Mouse (Mus musculus) layer of hippocampus, adult 9-11 months (tissue): ENCODE measurements around the gene Cox5b.

Experiments
- DNase-seq: peaks from one replicate; pipeline ENCODE4 v3.0.0; 2022

Cox5b gene

DNA sequence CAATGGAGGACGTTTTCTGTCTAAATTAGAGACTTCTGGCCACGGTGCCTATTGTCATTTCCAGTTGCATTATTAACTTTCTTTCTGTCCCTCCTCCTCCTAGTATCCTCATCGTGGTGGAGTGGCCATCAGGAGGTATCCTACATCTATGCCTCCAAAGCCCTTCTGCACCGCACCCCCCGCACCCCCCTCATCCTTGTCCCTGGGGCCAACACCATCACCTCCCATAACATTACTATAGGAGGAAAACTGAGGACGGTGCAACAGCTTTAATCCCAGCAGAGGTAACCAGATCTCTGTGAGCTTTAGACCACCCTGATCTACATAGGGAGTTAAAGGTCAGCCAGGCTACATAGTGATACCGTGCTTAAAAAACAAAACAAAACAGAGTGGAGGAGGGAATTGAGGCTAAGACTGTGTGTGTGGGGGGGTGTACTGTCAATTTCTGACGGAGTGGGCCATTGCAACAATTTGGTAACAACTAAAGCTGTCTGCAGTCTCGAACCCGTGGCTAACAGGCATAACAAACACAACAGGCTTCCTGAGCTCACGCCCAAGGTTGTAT lies 496 bp upstream of the Cox5b start:
- DNase-seq = no peak

DNA sequence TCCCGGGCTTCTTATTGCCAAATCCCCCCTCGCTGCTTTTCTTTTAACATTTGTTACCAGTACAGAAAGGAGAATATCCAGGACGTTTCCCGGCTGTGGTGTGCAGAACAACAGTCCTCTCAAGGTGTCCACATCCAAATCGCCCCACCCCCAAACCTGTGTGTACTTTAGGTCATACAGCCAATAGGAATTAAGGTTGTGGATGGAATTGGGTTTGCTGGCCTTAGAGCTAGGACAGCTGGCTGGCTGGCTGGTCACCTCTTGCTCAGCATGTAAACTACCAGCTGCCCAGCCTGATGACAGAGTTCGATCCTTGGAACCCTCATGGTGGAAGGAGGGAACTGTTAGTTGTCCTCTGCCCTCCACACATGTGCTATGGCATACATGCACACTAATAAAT lies 3.6 kb downstream of the Cox5b start:
- DNase-seq = no peak

DNA sequence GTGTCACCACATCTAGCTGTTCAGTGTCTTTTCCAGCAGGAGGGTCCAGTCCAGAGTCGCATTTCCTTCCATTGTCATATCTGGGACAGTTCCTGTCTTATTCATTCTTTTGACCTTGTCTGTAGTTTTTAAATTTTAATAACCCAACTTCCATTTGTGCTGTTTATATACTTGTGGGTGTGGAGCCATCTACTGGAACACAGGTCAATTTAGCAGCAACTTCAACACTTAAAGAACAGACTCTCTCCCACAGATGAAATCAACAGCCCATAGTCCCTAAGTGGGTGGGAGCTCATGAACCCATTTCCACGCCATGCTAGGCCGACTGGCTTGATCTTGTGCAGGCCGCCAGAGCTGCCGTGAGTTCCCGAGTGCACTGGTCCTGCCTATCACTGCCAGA lies 5.2 kb downstream of the Cox5b start:
- no peak for DNase-seq

DNA sequence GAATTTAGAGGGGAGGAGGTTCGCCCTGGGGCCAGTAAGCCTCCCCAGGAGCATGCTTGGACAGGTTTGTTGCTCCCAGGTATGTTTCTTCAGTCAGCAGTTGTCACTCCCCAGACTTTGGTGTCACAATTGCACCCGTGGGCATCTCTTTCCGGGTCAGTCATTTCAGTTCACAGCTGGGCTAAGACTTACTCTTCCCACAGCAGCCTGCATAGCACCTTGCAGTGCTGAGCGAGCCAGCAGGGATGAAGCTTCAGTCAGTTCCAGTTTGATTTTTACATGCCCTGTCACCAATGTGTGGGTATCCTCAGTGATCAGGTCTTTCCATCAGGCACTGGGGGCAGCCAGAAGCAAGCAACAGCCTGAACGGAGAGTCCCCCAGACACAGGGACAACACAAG lies 5.8 kb downstream of the Cox5b start:
- DNase-seq = no peak

DNA sequence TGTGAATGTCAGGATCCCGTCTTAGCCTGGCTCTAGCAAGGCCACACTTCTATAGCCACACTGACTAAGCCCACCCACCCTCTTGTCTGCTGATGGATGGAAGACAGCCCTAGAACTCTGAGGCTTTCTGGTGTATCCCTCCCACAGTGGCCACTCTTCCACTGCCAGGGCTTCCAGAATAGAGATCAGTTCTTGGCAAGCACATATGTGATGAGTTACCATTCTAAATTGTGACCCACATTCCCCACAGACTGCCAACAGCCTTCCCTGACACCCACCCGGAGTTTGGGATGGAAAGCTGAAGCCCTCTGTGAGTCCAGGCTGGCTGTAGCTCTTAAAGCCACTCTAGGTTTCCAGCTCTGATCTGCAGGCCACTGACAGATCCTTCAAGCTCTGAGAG lies 15.9 kb downstream of the Cox5b start:
- DNase-seq = no peak

DNA sequence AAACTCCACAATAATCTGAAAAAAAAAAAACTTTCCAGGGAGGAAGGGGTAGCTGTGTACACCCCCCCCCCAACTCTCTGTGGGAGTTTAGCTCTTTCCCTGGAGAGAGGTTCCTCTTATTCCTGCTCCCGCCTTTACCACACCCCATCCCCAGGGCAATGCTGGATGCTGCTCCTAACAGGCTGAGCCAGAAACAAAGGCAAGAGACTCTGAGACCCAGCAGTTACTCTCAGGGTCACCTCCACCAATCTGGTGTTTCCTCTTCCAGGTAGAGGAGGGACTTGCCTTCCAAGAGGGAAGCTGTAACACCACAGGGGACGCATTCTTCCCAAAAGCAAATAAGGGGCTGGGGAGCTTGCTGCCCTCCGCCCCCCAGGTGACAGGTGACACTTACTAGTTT lies 16.5 kb downstream of the Cox5b start:
- no peak for DNase-seq

DNA sequence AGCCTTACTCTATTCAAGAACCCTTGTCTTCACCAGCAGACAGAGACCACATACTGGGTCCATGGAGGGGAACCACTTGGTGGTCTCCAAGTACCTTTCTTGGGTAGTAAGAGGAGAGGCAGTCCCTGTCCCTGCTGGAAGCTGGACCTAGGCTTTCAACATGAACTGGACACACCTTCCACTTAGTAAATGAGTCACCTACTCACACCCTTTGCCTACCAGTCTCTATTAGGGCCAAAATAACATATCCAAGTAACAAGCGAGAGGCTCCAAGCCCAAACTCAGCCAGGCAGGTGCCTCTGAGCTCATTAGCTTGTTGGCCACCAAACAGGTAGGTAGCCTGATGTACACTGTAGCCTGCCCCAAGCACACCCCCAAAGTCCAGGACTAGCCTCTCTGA lies 17.4 kb downstream of the Cox5b start:
- no peak for DNase-seq

DNA sequence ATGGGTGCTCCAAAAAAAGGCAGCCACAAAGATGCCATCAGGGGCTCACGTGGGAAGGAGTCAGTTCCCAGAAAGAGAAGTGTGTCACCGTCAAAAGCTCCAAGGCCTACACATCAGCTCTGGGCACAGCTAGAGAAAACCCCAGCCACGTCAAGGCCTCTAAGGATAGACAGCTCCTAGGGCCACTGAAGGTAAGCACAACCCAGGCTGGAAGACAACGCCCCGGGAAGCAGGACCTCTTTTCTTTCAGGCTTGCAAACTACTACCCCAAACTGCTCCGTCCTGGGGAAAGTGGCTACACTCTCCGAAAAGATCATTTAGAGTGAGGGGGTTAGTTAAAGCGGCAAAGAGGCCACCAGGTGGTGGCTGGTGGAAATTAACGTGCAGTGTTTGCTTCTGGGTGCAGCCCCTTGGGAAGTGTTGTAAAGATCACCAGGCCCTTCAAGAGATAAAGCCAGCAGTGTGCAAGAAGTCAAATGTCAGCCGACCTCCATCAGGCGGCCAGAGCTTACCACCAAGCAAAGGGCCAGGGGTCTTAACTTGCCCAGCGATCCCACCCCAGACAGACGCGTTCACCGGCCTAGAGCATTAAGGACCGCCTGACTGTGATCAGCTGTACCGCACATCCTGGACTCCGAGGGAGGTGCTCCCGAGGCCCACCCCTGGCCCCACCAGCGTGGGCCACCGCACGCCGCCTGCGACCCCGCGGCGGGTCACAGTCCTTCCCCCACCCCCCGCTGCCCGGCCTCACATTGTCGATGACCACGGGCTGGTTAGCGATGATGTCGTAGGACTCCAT lies 18.0 kb downstream of the Cox5b start:
- peak; percentile 22 for DNase-seq

DNA sequence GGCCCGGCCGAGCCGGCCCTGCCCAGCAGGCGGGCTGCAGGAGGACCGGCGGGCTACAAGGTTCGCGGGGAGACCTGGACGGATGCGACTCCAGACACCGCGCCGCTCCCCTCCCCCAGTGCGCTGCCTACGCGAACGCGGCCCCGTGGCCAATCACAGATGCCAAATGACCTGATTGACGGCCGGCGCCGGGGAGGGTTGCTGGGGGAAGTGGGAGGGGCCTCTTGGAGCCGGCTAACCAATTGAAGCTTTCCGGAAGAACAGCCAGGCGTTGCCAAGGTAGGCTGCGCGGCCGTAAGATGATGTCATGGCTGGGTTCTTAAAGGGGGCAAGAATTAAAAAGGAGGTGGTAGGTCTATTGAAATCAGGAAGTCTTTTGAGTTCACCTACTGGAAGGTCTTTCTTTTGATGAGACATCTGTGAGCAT lies 18.6 kb downstream of the Cox5b start, which contains the start of gene 4933424G06Rik:
4933424G06Rik (plus strand) TSS at position 296 of the 427 bp plus-strand sequence.
- peak; percentile 98 for DNase-seq

DNA sequence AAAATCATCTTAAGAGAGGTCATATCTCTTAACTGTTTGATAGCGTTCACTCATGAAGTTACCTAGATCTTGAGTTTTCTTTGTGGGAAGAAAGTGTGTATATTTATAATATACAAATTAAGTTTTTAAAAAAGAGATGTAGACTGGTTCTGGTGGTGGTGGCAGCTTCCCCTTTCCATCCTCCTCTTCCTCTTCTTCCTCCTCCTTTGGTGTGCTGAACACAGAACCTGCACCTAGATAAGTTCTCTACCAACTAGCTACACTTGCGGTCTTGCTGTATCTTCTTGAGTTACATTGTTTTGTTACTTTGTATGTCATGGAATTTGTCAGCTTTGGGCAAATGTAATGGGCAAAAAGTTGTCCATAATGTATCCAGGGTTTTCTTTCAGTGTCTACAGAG lies 19.9 kb downstream of the Cox5b start:
- no peak for DNase-seq

DNA sequence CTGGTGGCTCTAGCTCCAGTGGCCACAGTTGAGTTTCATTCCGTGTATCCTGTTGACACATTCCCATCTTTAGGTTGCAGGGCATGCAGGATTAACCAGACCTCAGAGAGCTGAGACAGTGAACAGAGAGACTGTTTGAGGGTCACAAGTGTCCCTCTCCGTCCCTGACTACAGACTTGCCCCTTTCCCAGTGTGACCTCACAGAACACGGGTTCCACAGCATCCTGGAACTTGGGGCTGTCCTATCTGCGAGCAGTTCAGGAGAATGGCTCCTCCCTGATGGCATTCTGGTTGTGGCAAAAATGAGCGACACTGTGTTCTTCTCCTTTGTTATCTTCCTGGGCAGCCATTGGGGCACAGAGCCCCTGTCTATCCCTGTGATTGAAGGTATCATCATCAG lies 23.1 kb downstream of the Cox5b start, which contains the start of gene Actr1b:
Actr1b (minus strand) TSS at position 112 of the 400 bp plus-strand sequence.
- DNase-seq = no peak

DNA sequence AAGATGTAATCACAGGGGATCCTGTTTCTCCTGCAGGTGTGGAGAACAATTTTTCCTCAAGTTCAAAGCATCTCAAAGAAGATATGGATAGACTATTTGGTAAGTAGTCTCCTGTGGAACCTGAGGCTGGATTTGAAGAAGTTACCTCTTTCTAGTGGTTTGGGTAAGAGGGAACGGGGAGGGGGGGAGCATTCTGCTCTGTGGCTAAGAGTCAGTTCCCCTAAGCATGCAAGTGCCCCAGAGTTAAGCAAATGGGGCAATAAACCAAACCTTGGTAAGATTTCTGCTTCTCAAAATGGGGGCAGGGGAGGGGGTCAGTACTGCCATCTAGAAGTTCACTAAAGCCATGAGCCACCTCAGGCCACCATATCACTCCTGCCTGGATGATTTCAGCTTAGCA lies 27.5 kb downstream of the Cox5b start:
- no peak for DNase-seq

DNA sequence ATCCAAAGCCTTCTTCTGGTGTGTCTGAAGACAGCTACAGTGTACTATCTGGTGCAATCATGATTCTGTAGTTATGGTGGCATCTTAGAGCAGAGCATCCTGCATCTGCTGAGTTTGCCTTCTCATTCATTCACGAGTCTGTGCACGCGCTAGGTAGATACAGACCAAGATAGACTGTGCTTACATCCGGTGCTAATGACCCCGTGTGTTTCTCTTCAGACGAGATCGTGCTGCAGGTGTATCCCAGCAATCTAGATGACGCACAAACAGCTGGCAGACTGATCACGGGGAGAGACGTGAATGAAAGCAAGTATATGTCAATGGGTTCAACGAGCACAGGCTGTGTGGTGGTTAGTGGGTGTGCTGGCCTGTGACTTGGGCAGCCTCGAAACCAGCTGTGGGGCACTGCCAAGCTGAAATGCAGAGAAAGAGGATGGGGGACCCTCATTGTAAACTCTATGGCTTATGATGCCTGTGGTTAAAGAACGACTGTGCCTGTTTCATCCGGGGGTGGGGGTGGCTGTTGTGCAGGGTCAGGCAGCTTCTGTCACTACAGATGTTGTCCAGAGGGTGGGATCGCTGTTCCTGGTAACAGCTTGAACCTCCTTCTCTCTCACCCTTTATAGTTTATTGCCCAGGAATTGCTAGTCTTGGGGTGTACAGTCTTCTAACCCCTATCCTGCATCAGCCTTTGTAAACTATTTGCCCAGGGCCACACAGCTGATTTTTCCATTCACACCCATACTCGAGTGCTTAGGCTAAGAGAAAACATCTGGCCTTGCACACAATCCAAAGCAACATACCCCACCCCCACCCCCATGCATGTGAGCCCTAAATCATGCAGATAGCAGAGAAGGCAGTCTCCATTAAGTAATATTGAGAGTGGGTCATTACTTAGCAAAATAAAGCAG lies 32.2 kb downstream of the Cox5b start:
- no peak for DNase-seq

DNA sequence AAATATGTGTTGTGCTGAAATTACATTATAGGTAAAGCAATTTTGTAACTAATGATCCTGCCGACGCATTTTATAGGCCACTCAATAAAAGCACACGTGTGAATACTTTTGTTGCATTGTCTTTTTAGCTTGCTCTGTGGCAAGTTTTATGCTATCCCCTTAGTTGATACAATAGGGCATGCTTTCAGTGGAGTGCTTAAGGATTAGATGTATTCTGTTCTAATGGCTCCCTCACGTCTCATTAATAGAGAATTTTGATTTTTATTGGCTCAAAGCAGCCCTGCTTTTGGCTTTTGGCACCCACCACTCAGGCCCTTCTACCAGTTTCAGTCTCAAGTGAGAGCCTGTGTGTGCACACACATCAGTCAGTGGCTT lies 32.8 kb downstream of the Cox5b start:
- DNase-seq = no peak

DNA sequence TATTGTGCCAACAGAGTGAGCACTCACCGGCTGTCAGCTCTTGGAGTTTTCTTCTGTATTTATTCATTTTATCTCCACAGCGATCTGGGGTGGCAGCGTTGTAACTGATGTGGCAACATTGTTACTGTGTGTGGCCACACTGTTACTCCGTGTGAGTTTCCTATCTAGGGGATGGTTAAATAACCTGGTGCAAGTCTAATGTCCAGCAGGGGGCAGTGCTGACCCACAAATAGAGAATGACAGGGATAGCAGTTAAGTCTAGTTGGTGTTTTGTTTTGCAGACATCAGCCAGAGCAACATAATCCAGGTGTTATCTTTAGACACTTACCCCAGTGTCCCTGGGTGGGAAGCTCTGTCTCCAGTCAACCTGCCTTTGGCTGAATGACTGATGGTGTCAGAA lies 46.1 kb downstream of the Cox5b start:
- DNase-seq = peak; percentile 84

DNA sequence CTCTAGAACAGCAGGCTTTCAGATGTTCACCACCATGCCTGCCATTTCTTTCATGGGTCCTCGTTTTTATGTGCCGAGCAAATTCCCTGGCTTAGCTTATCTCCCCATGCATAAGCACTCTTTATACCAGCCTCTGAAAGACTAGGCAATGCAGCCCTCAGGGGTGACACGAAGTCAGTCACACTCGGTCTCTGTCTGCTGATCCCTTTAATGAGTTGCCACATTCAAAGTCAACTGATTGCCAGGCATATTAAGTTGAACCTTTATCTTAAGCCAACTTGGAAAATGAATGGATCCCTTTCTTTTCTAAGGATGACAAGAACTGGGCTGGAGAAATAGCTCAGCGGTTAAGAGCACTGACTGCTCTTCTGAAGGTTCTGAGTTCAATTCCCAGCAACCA lies 48.0 kb downstream of the Cox5b start:
- no peak for DNase-seq

DNA sequence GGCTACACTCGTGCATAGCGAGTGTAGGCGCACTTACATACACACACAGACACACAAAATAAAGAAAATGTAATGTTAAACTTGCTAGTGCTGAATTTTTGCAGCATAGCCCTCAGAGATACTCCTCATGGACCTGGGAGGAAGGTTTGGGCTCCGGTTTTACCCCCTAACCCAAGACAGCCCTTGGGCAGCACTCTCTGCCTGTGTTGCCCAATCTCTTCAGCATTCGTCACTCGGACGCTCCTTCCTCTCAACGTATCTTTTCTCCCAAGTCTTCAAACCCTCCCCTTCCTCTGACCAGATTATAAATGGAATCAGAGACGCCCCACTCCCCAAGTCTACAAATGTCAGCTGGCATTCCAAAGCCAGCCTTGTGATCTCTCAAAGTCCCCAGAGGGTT lies 51.8 kb downstream of the Cox5b start:
- no peak for DNase-seq
